Mouse (Mus musculus): ENCODE measurements around the gene Sost. TPM values are rescaled to one million over a fixed set of nuclear protein-coding genes. Genes with fewer than 3 reads are reported as not detected.

Gene Sost
- polyA plus RNA-seq, 1 experiment: not detected

DNA sequence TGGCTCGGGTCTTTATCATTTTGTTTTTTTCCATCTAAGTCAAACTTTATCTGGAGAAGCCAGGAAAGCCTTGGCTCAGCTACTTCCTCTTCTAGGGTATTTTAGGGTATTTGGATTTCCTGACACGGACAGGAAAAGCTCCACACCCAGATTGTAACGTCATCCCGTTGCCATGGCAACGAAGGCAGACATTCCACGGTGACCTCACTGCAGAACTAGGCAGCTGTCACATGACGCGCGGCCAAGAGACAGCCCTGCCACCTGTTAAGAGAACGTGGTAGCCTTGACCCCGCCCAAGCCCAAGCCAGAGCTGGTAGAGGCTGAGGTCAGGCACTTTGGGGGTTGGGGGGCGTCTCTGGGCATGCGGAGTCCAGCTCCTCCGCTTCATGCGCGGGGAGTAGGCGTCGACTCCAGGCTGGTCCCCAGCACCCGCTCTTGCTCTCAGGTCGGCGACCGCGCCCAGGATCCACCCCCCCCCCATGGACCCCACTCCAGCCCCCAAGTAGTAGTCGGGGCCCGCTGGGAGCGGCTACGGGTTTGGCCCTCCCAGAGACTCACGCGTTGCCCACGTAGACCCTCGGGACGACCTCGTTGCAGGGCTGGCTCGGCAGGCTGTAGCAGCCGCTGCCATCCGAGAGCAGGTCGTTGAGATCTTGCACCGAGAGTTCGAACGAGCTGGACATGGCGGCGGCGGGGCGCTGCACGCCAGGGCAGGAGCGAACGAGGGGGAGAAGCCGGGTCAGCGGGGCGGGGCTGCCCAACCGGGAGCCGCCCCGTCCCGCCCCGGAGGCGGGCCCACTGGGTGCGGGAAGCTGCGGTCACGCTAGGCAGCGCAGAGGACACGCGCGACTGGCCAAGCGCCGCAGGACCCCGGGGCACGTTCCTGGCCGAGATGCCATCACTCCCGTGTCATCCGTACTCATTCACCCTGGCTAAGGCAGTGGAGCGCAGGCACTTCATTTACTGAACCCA lies 17.5 kb upstream of the Sost start, which contains the start of gene Cfap97d1:
Gene Cfap97d1 (plus strand): TSS at position 226 of the 972 bp plus-strand sequence.
- Histone ChIP-seq H3K4me1 (ENCODE audit: control insufficient read depth, insufficient read depth, low read length) (peaks cover 35% of the 10 kb centered on the region), H3K27ac (ENCODE audit: insufficient read depth, low read depth, low read length) (peak within 1 kb of the TSS; percentile 85)
- TF ChIP-seq CTCF (IDR thresholded peaks at IDR 0.05; ENCODE audit: low read depth, low read length): no peak
- no peak for TF ChIP-seq POLR2A (IDR thresholded peaks at IDR 0.05; ENCODE audit: borderline replicate concordance, low read depth, low read length)

DNA sequence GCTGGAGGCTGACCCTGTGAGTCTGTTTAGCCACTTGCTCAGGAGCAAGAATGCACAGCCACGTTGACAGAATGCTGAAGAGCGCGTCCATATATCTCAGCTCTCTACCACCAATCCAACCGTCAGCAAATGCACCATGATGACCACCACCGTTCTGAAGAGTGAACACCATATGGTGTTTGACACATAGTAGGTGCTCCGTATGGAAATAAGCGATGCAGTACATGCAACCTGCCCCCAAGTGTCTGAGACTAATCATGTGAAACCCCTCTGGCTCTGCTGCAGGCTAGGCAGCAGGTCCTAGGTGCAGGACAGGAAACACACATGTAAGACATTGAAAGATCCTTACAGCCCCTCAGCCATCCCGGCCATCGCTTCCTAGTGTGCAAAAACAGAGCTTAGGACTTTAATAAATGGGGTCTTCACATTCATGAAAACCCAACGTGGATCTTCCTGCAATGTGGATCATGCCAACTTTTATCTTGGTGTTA lies 16.7 kb upstream of the Sost start:
- peaks cover 43% of the 10 kb centered on the region for H3K4me1 ChIP-seq (ENCODE audit: control insufficient read depth, insufficient read depth, low read length)
- peak overlapping the region; percentile 71 for H3K4me3 ChIP-seq (ENCODE audit: insufficient read depth, low read length)
- H3K27ac ChIP-seq (ENCODE audit: insufficient read depth, low read depth, low read length): peak overlapping the region; percentile 85
- no peak for TF ChIP-seq POLR2A (IDR thresholded peaks at IDR 0.05; ENCODE audit: borderline replicate concordance, low read depth, low read length)

More for the DNA sequence above, 17.5 kb upstream of the Sost start, which contains the start of gene Cfap97d1:
- peak within 1 kb of the TSS; percentile 71 for H3K4me3 ChIP-seq (ENCODE audit: insufficient read depth, low read length)

DNA sequence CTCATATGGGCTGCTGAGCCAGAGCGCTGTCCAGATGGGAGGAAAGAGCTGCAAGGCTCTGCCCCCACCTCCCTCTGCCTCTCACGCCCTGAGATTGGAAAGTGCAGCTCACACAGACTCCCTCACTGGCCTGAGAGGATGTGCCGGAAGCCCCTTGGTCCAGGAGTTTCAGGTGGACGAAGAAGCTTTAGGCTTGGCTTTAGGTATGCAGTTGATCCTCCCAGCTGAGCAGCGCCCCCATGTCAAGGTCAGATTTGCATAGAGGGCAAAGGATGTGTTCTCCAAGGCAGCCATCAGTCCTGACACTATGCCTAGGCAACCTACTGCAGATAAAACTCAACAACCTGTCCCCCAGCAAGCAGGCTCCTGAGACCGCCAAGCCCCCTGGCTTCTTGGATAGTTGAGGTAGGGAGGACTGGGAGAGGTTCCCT lies 16.2 kb upstream of the Sost start:
- TF ChIP-seq POLR2A (IDR thresholded peaks at IDR 0.05; ENCODE audit: borderline replicate concordance, low read depth, low read length) (no peak), CTCF (IDR thresholded peaks at IDR 0.05; ENCODE audit: low read depth, low read length) (no peak)
- peaks cover 44% of the 10 kb centered on the region for H3K4me1 ChIP-seq (ENCODE audit: control insufficient read depth, insufficient read depth, low read length)
- peak overlapping the region; percentile 71 for H3K4me3 ChIP-seq (ENCODE audit: insufficient read depth, low read length)
- peak overlapping the region; percentile 85 for H3K27ac ChIP-seq (ENCODE audit: insufficient read depth, low read depth, low read length)

DNA sequence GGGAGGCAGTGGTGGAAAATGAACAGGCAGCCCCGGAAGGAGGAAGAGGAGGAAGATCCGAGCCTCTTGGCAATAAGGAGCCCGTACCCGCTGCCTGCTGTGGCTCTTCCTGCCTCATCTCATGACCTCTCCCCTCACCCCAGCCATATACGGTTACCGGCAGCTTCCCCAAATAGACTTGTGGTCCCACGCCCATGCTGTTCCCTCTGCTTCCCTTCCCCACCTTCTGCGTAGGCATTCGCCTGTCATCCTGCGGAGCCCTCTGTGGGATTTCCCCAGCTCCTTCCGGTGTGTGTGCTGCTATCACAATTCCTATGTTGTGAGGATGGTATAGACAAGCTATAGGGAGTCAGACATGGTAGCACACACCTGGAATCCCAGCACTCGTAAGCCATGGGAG lies 15.0 kb upstream of the Sost start:
- Histone ChIP-seq H3K4me3 (ENCODE audit: insufficient read depth, low read length) (peak overlapping the region; percentile 45), H3K27ac (ENCODE audit: insufficient read depth, low read depth, low read length) (peak overlapping the region; percentile 73), H3K4me1 (ENCODE audit: control insufficient read depth, insufficient read depth, low read length) (peaks cover 47% of the 10 kb centered on the region)
- TF ChIP-seq POLR2A (IDR thresholded peaks at IDR 0.05; ENCODE audit: borderline replicate concordance, low read depth, low read length) (no peak), CTCF (IDR thresholded peaks at IDR 0.05; ENCODE audit: low read depth, low read length) (no peak)

DNA sequence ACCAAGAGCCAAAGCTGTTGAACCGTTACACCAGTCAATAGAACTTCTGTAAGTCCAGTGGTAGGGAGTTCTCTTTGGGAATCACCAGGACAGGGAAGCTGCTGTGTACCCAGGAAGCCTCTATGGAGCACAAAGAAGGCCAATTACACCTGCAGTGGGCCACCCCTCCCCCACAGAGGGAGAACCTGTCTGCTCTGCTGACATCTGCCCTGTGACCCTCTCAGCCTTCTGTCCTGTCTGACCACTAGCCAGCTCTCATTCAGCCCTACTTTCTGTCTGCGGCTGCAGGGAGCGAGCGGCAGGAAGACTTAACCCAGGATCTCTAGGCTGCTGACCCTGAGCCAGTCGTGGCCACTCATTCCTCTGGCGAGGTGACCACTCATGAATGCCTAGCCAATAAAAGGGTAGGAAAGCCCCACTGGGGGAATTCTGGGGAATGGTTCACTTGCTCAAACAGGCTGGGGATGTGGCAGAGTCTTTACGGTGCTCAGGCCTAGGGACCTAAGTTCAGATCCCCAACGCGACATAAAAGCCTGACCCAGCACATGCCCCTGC lies 13.9 kb upstream of the Sost start:
- peaks cover 47% of the 10 kb centered on the region for H3K4me1 ChIP-seq (ENCODE audit: control insufficient read depth, insufficient read depth, low read length)
- no peak overlapping the region for H3K4me3 ChIP-seq (ENCODE audit: insufficient read depth, low read length)
- TF ChIP-seq POLR2A (IDR thresholded peaks at IDR 0.05; ENCODE audit: borderline replicate concordance, low read depth, low read length) (no peak), CTCF (IDR thresholded peaks at IDR 0.05; ENCODE audit: low read depth, low read length) (no peak)
- H3K27ac ChIP-seq (ENCODE audit: insufficient read depth, low read depth, low read length): peak overlapping the region; percentile 73

DNA sequence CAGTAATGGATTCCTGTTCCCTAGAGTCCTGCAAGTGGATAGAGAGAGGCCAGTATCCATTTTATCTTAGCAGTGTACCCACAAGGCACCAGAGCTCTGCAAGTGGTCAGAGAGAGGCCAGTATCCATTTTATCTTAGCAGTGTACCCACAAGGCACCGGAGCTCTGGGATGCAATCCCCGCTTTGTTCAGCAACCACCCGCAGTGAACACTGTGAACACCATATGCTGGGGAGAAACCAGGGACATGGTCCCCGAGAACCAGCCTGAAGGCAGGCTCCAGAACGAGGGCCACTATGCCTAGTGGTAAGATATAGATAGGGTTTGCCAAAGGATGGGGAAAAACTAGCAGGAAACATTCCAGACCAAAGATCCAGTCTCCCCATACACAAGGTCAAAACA lies 12.3 kb upstream of the Sost start:
- no peak for TF ChIP-seq CTCF (IDR thresholded peaks at IDR 0.05; ENCODE audit: low read depth, low read length)
- no peak for TF ChIP-seq POLR2A (IDR thresholded peaks at IDR 0.05; ENCODE audit: borderline replicate concordance, low read depth, low read length)
- H3K4me3 ChIP-seq (ENCODE audit: insufficient read depth, low read length): no peak overlapping the region
- H3K4me1 ChIP-seq (ENCODE audit: control insufficient read depth, insufficient read depth, low read length): peaks cover 52% of the 10 kb centered on the region
- H3K27ac ChIP-seq (ENCODE audit: insufficient read depth, low read depth, low read length): peak overlapping the region; percentile 53

DNA sequence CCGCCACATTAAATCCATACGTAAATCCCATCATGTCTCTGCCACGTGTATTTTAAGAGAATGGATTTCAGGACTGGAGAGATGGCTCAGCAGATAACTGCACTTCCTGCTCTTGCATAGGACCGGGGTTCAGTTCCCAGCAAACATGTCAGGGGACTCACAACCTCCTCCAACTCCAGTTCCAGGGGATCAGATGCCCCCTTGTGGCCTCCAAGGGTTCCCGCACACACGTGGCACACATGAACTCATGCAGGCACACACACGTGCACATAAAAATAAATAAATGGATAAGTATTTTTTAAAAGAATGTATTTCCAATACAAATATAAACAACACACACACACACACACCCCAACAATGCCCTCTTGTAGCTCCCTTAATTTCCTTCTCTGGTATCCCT lies 10.1 kb upstream of the Sost start:
- H3K4me1 ChIP-seq (ENCODE audit: control insufficient read depth, insufficient read depth, low read length): peaks cover 61% of the 10 kb centered on the region
- TF ChIP-seq CTCF (IDR thresholded peaks at IDR 0.05; ENCODE audit: low read depth, low read length) (no peak), POLR2A (IDR thresholded peaks at IDR 0.05; ENCODE audit: borderline replicate concordance, low read depth, low read length) (no peak)
- no peak overlapping the region for H3K27ac ChIP-seq (ENCODE audit: insufficient read depth, low read depth, low read length)
- no peak overlapping the region for H3K4me3 ChIP-seq (ENCODE audit: insufficient read depth, low read length)

DNA sequence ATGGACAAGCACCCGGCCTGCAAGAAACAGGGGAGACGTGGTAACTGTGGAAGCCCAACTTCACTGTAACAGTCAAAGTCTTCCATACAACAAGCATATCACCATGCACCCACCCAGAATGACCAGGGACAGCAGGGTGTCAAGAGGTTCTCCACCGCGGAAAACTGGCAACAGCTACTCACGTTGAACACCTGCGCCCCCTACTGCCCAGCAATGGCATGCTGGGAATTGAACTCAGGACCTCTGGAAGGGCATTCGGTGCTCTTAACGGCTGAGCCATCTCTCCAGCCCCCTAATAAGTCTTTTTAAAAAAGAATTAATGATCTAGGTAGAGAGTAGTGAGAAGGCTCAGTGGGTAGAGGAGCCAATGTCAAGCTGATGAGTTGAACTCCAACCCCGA lies 8.1 kb upstream of the Sost start:
- no peak overlapping the region for H3K4me3 ChIP-seq (ENCODE audit: insufficient read depth, low read length)
- H3K4me1 ChIP-seq (ENCODE audit: control insufficient read depth, insufficient read depth, low read length): peaks cover 52% of the 10 kb centered on the region
- H3K27ac ChIP-seq (ENCODE audit: insufficient read depth, low read depth, low read length): no peak overlapping the region
- TF ChIP-seq POLR2A (IDR thresholded peaks at IDR 0.05; ENCODE audit: borderline replicate concordance, low read depth, low read length) (no peak), CTCF (IDR thresholded peaks at IDR 0.05; ENCODE audit: low read depth, low read length) (peak; percentile 50)

DNA sequence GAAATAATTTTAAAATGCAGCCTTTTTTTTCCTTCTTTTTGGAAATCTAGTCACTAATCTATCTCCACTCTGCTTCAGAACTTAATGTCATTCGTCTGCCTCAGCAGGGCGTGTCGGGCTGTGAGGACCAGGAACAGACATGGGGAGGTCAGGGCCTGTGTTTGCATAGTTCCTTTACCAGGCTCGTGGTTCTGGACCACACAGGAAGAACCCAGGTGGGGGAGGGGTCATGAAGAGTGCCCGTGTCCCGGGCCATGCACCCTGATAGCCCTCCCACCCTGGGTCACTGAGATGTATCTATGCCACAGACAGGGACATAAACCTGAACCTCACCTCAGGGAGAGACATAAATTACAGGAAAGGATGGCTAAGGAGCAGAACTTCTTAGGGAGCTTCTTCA lies 7.4 kb upstream of the Sost start:
- Histone ChIP-seq H3K4me1 (ENCODE audit: control insufficient read depth, insufficient read depth, low read length) (peaks cover 46% of the 10 kb centered on the region), H3K4me3 (ENCODE audit: insufficient read depth, low read length) (no peak overlapping the region), H3K27ac (ENCODE audit: insufficient read depth, low read depth, low read length) (peak overlapping the region; percentile 99)
- TF ChIP-seq POLR2A (IDR thresholded peaks at IDR 0.05; ENCODE audit: borderline replicate concordance, low read depth, low read length) (no peak), CTCF (IDR thresholded peaks at IDR 0.05; ENCODE audit: low read depth, low read length) (no peak)

DNA sequence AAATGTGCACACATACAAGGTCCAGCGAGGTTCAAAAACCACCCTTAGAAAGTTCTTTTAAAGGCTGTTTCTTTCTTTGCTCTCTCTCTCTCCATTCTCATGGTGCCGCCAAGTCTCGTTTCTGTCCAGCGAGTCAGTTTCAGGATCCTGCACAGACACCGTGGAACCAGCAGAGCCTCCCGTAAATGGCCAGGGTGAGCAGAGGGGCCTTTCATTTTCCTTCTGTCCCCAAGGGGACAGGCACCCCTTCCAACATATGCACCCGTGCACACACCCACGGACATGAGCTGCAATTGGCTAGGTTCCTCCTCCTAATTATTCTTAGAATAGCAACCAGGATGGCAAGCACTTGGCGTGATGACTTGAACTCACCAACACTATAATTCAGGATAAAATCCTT lies 6.7 kb upstream of the Sost start:
- Histone ChIP-seq H3K27ac (ENCODE audit: insufficient read depth, low read depth, low read length) (peak overlapping the region; percentile 99), H3K4me1 (ENCODE audit: control insufficient read depth, insufficient read depth, low read length) (peaks cover 39% of the 10 kb centered on the region), H3K4me3 (ENCODE audit: insufficient read depth, low read length) (no peak overlapping the region)
- no peak for TF ChIP-seq CTCF (IDR thresholded peaks at IDR 0.05; ENCODE audit: low read depth, low read length)
- no peak for TF ChIP-seq POLR2A (IDR thresholded peaks at IDR 0.05; ENCODE audit: borderline replicate concordance, low read depth, low read length)

Data from bone marrow macrophage, adult 2 months (primary cell).